Mouse (Mus musculus) gastrocnemius, postnatal 25 days (tissue): ENCODE data around the gene Gm10643. TPM values are rescaled to one million over a fixed set of nuclear protein-coding genes. Genes with fewer than 3 reads are reported as not detected.

ENCODE experiments used
- DNase-seq: peaks from one replicate; pipeline ENCODE4 v3.0.0; 2022
- total RNA-seq, 2 experiments: library from RNA; stranded (reverse); gene quantifications; 1 replicate in 1 of 2; 2 replicates in 1 of 2; pipeline ENCODE4 v1.2.3; 2021

Gene Gm10643
- total RNA-seq, 2 experiments from 2014 or later: 1.3 to 1.6 TPM

GRCm38 (mm10) chr8:84071921-84072320 lies 7.0 kb upstream of the Gm10643 start:
- peak; percentile 18 for DNase-seq

GRCm38 (mm10) chr8:84070667-84071066 lies 5.7 kb upstream of the Gm10643 start:
- DNase-seq: peak; percentile 49

GRCm38 (mm10) chr8:84070241-84070640 lies 5.3 kb upstream of the Gm10643 start:
- no peak for DNase-seq

GRCm38 (mm10) chr8:84069750-84070149 lies 4.8 kb upstream of the Gm10643 start:
- DNase-seq: no peak

GRCm38 (mm10) chr8:84069169-84069568 lies 4.2 kb upstream of the Gm10643 start:
- DNase-seq: no peak

- no peak for DNase-seq
Observed at GRCm38 (mm10) chr8:84068316-84069035, 3.5 kb upstream of the Gm10643 start.

- DNase-seq: no peak
Observed at GRCm38 (mm10) chr8:84067911-84068310, 3.0 kb upstream of the Gm10643 start.

GRCm38 (mm10) chr8:84067047-84067573 lies 2.2 kb upstream of the Gm10643 start:
- DNase-seq: peak; percentile 92

GRCm38 (mm10) chr8:84066291-84066930 lies 1.5 kb upstream of the Gm10643 start, which contains the start of gene Rfx1:
Gene Rfx1 (plus strand): TSS chr8:84066834.
- DNase-seq: peak; percentile 100

GRCm38 (mm10) chr8:84065457-84066072 lies 628 bp upstream of the Gm10643 start:
- no peak for DNase-seq

GRCm38 (mm10) chr8:84063861-84064610 lies 901 bp downstream of the Gm10643 start:
- DNase-seq: no peak

- no peak for DNase-seq
Observed at GRCm38 (mm10) chr8:84060245-84060644, 4.7 kb downstream of the Gm10643 start.

- DNase-seq: no peak
Observed at GRCm38 (mm10) chr8:84059226-84059625, 5.7 kb downstream of the Gm10643 start.

GRCm38 (mm10) chr8:84057827-84058226 lies 7.1 kb downstream of the Gm10643 start:
- no peak for DNase-seq

- DNase-seq: no peak
Observed at GRCm38 (mm10) chr8:84053229-84053628, 11.7 kb downstream of the Gm10643 start.

GRCm38 (mm10) chr8:84052746-84053145 lies 12.2 kb downstream of the Gm10643 start:
- DNase-seq: no peak

- DNase-seq: no peak
Observed at GRCm38 (mm10) chr8:84048171-84048570, 16.8 kb downstream of the Gm10643 start.

- no peak for DNase-seq
Observed at GRCm38 (mm10) chr8:84046505-84046904, 18.4 kb downstream of the Gm10643 start.

- no peak for DNase-seq
Observed at GRCm38 (mm10) chr8:84044900-84045299, 20.0 kb downstream of the Gm10643 start, which contains the start of gene Rln3. Gene Rln3 (minus strand): TSS chr8:84045000.

- DNase-seq: no peak
Observed at GRCm38 (mm10) chr8:84044103-84044502, 20.8 kb downstream of the Gm10643 start.

GRCm38 (mm10) chr8:84042948-84043342 lies 22.0 kb downstream of the Gm10643 start:
- DNase-seq: no peak
